ENCODE assay signal across 8 mouse cellular contexts in genomic region chr14:13960482-13961325, GRCm38 (mm10). TPM values are rescaled to one million over a fixed set of nuclear protein-coding genes. Genes with fewer than 3 reads are reported as not detected.
DNase-seq lines count a peak whose midpoint lies in the region; ATAC-seq and TF ChIP-seq lines count a peak whose summit lies in the region.

No protein-coding gene starts in this region.

- TF ChIP-seq POLR2A in embryonic fibroblast, embryonic 13.5 days (IDR thresholded peaks at IDR 0.05; ENCODE audit: low read depth, low read length), result peak; percentile 47

- H3K4me3 ChIP-seq in embryonic fibroblast, embryonic 13.5 days (ENCODE audit: insufficient read depth, low read length), result peak overlapping the region; percentile 90
- H3K4me3 ChIP-seq in heart, embryonic 11.5 days (ENCODE audit: low read depth, low read length), result peak overlapping the region; percentile 71
- H3K4me3 ChIP-seq in kidney, embryonic 15.5 days (replicated peaks), result peak overlapping the region; percentile 90
- peak overlapping the region; percentile 94 for H3K4me3 ChIP-seq in liver, embryonic 13.5 days (replicated peaks)
- H3K4me3 ChIP-seq in stomach, embryonic 15.5 days (replicated peaks), result peak overlapping the region; percentile 88

- peaks cover 2% of the 10 kb centered on the region; the same call in 1 of the 2 replicates for H3K36me3 ChIP-seq in heart, embryonic 11.5 days (ENCODE audit: control insufficient read depth, insufficient read depth, low read length)
- H3K36me3 ChIP-seq in kidney, embryonic 15.5 days, result peaks cover 5% of the 10 kb centered on the region
- H3K36me3 ChIP-seq in liver, embryonic 13.5 days, result peaks cover 9% of the 10 kb centered on the region
- no peaks in the 10 kb centered on the region for H3K36me3 ChIP-seq in stomach, embryonic 15.5 days

- ATAC-seq in heart, embryonic 11.5 days (replicated peaks; ENCODE audit: insufficient number of reproducible peaks, low FRiP score, low TSS enrichment), result peak; percentile 81
- peak; percentile 88 for ATAC-seq in kidney, embryonic 15.5 days (replicated peaks; ENCODE audit: low FRiP score)
- ATAC-seq in liver, embryonic 13.5 days (ENCODE audit: low read depth), result peak; percentile 74
- peak; percentile 74 for ATAC-seq in stomach, embryonic 15.5 days (ENCODE audit: insufficient read depth, low FRiP score, low read depth)

- peak overlapping the region; percentile 71 for H3K4me2 ChIP-seq in heart, embryonic 11.5 days
- peak overlapping the region; percentile 67 for H3K4me2 ChIP-seq in kidney, embryonic 15.5 days
- peak overlapping the region; percentile 87 for H3K4me2 ChIP-seq in liver, embryonic 13.5 days
- H3K4me2 ChIP-seq in stomach, embryonic 15.5 days, result peak overlapping the region; percentile 66

- H3K9me3 ChIP-seq in heart, embryonic 11.5 days (replicated peaks; ENCODE audit: control insufficient read depth, low read length), result no peaks in the 10 kb centered on the region
- H3K9me3 ChIP-seq in kidney, embryonic 15.5 days (replicated peaks), result no peaks in the 10 kb centered on the region
- H3K9me3 ChIP-seq in liver, embryonic 13.5 days (replicated peaks), result no peaks in the 10 kb centered on the region
- no peaks in the 10 kb centered on the region for H3K9me3 ChIP-seq in stomach, embryonic 15.5 days

- no peaks in the 10 kb centered on the region for H3K27me3 ChIP-seq in heart, embryonic 11.5 days (ENCODE audit: control insufficient read depth, insufficient read depth, low read length)
- no peaks in the 10 kb centered on the region for H3K27me3 ChIP-seq in kidney, embryonic 15.5 days
- no peaks in the 10 kb centered on the region for H3K27me3 ChIP-seq in liver, embryonic 13.5 days
- no peaks in the 10 kb centered on the region for H3K27me3 ChIP-seq in stomach, embryonic 15.5 days (replicated peaks)

- no peak for TF ChIP-seq CTCF in embryonic fibroblast, embryonic 13.5 days (IDR thresholded peaks at IDR 0.05; ENCODE audit: borderline replicate concordance, insufficient read depth, low read length)

- DNase-seq in CD4-positive helper T cell, adult 2 months (ENCODE audit: low read depth, low spot score), result peak; percentile 79
- peak; percentile 37 to 40 for DNase-seq in adrenal gland, postnatal 4 days (ENCODE audit: low spot score in 2 of 2)
- DNase-seq in liver, embryonic 13.5 days, result peak; percentile 26
- peak; percentile 34 to 52 for DNase-seq in natural killer cell, adult 2 months (ENCODE audit: low spot score in 2 of 2)

- peak overlapping the region; percentile 97 for H3K9ac ChIP-seq in heart, embryonic 11.5 days (ENCODE audit: low read depth, low read length)
- H3K9ac ChIP-seq in kidney, embryonic 15.5 days, result peak overlapping the region; percentile 95
- H3K9ac ChIP-seq in liver, embryonic 13.5 days, result peak overlapping the region; percentile 95
- H3K9ac ChIP-seq in stomach, embryonic 15.5 days, result peak overlapping the region; percentile 96

- H3K4me1 ChIP-seq in embryonic fibroblast, embryonic 13.5 days (ENCODE audit: control insufficient read depth, insufficient read depth, low read length), result peaks cover 3% of the 10 kb centered on the region
- peaks cover 6% of the 10 kb centered on the region; the same call in 1 of the 2 replicates for H3K4me1 ChIP-seq in heart, embryonic 11.5 days (ENCODE audit: control insufficient read depth, insufficient read depth, low read length)
- H3K4me1 ChIP-seq in kidney, embryonic 15.5 days, result peaks cover 14% of the 10 kb centered on the region
- peaks cover 38% of the 10 kb centered on the region for H3K4me1 ChIP-seq in liver, embryonic 13.5 days (replicated peaks)
- H3K4me1 ChIP-seq in stomach, embryonic 15.5 days, result 0 out of 2 replicates have a peak, but pooled peaks cover 7% of the 10 kb centered on the region

- peak overlapping the region; percentile 30; the same call in 1 of the 2 replicates for H3K27ac ChIP-seq in embryonic fibroblast, embryonic 13.5 days (ENCODE audit: insufficient read depth, low read length)
- H3K27ac ChIP-seq in heart, embryonic 11.5 days (ENCODE audit: low read depth, low read length), result peak overlapping the region; percentile 68
- peak overlapping the region; percentile 89 for H3K27ac ChIP-seq in kidney, embryonic 15.5 days
- H3K27ac ChIP-seq in liver, embryonic 13.5 days, result peak overlapping the region; percentile 83
- H3K27ac ChIP-seq in stomach, embryonic 15.5 days, result peak overlapping the region; percentile 90

- under 1% methylated on average over 69 of the region's 75 CpGs for WGBS in heart, embryonic 11.5 days (ENCODE audit: insufficient replicate concordance)
- under 1% methylated on average over 70 of the region's 75 CpGs for WGBS in kidney, embryonic 15.5 days
- WGBS in liver, embryonic 13.5 days (ENCODE audit: insufficient replicate concordance), result under 1% methylated on average over 61 of the region's 75 CpGs
- under 1% methylated on average over 52 of the region's 75 CpGs for WGBS in stomach, embryonic 15.5 days

RNA-seq across cellular contexts. Expression of gene Atxn7, which starts 0.5 kb away (rescaled TPM):
- total RNA-seq in adrenal gland, postnatal 4 days (2021), result 10 to 100 TPM; 32.0 to 35.2 TPM
- 11.9 and 14.2 TPM in 2 replicates for polyA plus RNA-seq in embryonic fibroblast, embryonic 13.5 days (2011; ENCODE audit: insufficient read length, low read depth, missing spikeins)
- polyA plus RNA-seq in heart, embryonic 11.5 days (2014; fragmentation: Nextera tagmentation; extraction: Ambion mirVana), result 3.2 and 5.2 TPM in 2 replicates
- polyA plus RNA-seq in kidney, embryonic 15.5 days (2015; fragmentation: Nextera tagmentation; extraction: Ambion mirVana), result 3.9 and 4.2 TPM in 2 replicates
- 1.2 and 1.6 TPM in 2 replicates for polyA plus RNA-seq in liver, embryonic 13.5 days (2015; fragmentation: Nextera tagmentation; extraction: Ambion mirVana)
- polyA plus RNA-seq in stomach, embryonic 15.5 days (2015; fragmentation: Nextera tagmentation; extraction: Ambion mirVana), result 4.6 and 4.8 TPM in 2 replicates

RNA-seq across cellular contexts. Expression of gene Thoc7, which starts 0.9 kb away (rescaled TPM):
- 100 to 1,000 TPM; 137 to 141 TPM for total RNA-seq in adrenal gland, postnatal 4 days (2021)
- polyA plus RNA-seq in embryonic fibroblast, embryonic 13.5 days (2011; ENCODE audit: insufficient read length, low read depth, missing spikeins), result 118 and 128 TPM in 2 replicates
- polyA plus RNA-seq in heart, embryonic 11.5 days (2014; fragmentation: Nextera tagmentation; extraction: Ambion mirVana), result 160 and 161 TPM in 2 replicates
- polyA plus RNA-seq in kidney, embryonic 15.5 days (2015; fragmentation: Nextera tagmentation; extraction: Ambion mirVana), result 174 and 190 TPM in 2 replicates
- polyA plus RNA-seq in liver, embryonic 13.5 days (2015; fragmentation: Nextera tagmentation; extraction: Ambion mirVana), result 113 and 133 TPM in 2 replicates
- 191 and 213 TPM in 2 replicates for polyA plus RNA-seq in stomach, embryonic 15.5 days (2015; fragmentation: Nextera tagmentation; extraction: Ambion mirVana)

RNA-seq across cellular contexts. Expression of gene Gm281, which starts 46.4 kb away (rescaled TPM):
- total RNA-seq in adrenal gland, postnatal 4 days (2021), result not detected
- polyA plus RNA-seq in embryonic fibroblast, embryonic 13.5 days (2011; ENCODE audit: insufficient read length, low read depth, missing spikeins), result not detected in 2 replicates
- not detected in 2 replicates for polyA plus RNA-seq in heart, embryonic 11.5 days (2014; fragmentation: Nextera tagmentation; extraction: Ambion mirVana)
- not detected in 2 replicates for polyA plus RNA-seq in kidney, embryonic 15.5 days (2015; fragmentation: Nextera tagmentation; extraction: Ambion mirVana)
- polyA plus RNA-seq in liver, embryonic 13.5 days (2015; fragmentation: Nextera tagmentation; extraction: Ambion mirVana), result not detected in 2 replicates
- not detected in 2 replicates for polyA plus RNA-seq in stomach, embryonic 15.5 days (2015; fragmentation: Nextera tagmentation; extraction: Ambion mirVana)

Comparison
In these comparisons a context has a peak if more than half of its experiments do, and no peak if none do; other contexts are left out.
1. Peak in every context shown above with its lines: DNase-seq, ATAC-seq, H3K4me3 ChIP-seq and H3K27ac ChIP-seq.
2. DNase-seq: peak in every context shown above with its lines; median percentile 79 in CD4-positive helper T cell, adult 2 months; 43 in natural killer cell, adult 2 months; 38 in adrenal gland, postnatal 4 days; 26 in liver, embryonic 13.5 days.
3. H3K27ac ChIP-seq: peak in every context shown above with its lines; median percentile 90 in stomach, embryonic 15.5 days; 89 in kidney, embryonic 15.5 days; 83 in liver, embryonic 13.5 days; 68 in heart, embryonic 11.5 days; 30 in embryonic fibroblast, embryonic 13.5 days.